Mouse (Mus musculus): ENCODE results near the gene Dek. TPM values are rescaled to one million over a fixed set of nuclear protein-coding genes. Genes with fewer than 3 reads are reported as not detected.

The Dek gene
- polyA plus RNA-seq, 1 experiment from 2014 or later: 358 TPM

DNA sequence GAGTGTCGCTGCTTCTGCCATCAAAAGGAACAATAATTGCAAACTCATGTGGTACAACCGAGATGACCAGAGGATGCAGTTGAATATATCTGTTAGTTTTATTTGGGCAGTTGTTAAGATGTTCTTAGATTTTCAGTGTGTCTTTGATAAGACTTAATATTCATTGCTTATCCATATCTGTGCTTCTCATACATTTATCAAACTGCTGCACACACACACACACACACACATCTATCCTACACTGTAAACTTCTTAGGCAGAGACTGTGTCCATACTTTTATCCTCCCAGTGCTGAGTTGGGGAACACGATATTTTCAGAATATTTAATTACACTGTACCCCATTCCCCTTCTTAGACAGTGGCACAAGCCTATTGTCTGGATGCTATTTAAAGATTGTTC lies 5.2 kb upstream of the Dek start:
- Histone ChIP-seq H3K36me3 (no peaks in the 10 kb centered on the region), H3K4me3 (replicated peaks) (no peak overlapping the region), H3K9ac (replicated peaks) (no peak overlapping the region), H3K4me1 (replicated peaks) (peaks cover 8% of the 10 kb centered on the region), H3K27me3 (no peaks in the 10 kb centered on the region), H3K27ac (no peak overlapping the region), H3K9me3 (no peaks in the 10 kb centered on the region), H3K4me2 (no peak overlapping the region)
- ATAC-seq (ENCODE audit: insufficient number of reproducible peaks, insufficient read depth, low FRiP score, low TSS enrichment, low read depth): no peak
- 77% methylated on average over 3 of the region's 3 CpGs for WGBS

DNA sequence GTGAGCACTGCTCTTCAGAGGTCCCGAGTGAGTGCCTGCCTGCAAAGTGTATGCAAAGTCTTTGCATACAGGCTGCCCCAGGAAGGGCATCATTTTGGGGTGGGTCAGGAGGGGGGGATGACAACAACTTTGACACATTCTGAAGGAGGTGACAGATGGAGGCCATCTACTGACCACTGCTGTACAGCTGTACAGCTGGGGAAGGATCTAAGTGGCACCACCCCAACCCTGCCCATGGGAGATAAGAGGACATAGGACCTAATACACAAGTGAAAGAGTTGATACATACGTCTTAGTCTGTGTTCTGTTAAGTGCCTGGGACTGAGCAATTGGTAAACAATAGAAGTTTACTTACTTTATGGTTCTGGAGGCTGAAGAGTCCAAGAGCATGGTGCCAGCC lies 3.2 kb upstream of the Dek start:
- Histone ChIP-seq H3K27me3 (no peaks in the 10 kb centered on the region), H3K4me3 (replicated peaks) (no peak overlapping the region), H3K4me1 (replicated peaks) (peaks cover 10% of the 10 kb centered on the region), H3K9me3 (no peaks in the 10 kb centered on the region), H3K4me2 (no peak overlapping the region), H3K36me3 (no peaks in the 10 kb centered on the region), H3K27ac (no peak overlapping the region), H3K9ac (replicated peaks) (no peak overlapping the region)
- ATAC-seq (ENCODE audit: insufficient number of reproducible peaks, insufficient read depth, low FRiP score, low TSS enrichment, low read depth): no peak
- 71% methylated on average over 2 of the region's 2 CpGs for WGBS

DNA sequence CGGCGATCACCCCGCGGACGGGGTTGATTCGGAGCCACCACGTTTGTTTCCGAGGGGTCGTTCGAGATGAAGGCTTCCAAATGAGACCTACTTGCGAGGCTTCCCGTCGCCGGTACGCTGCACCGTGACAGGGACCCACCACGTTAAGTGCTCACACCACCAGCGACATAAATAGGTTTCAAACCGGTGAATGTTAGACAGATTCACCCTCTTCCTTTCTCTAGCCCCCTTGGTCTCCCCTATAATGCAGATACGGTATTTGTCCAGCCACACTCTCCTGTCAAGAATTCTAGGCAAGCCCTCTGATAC lies 533 bp upstream of the Dek start:
- peaks cover 9% of the 10 kb centered on the region for H3K36me3 ChIP-seq
- ATAC-seq (ENCODE audit: insufficient number of reproducible peaks, insufficient read depth, low FRiP score, low TSS enrichment, low read depth): peak; percentile 14; the same call in 1 of the 2 replicates
- H3K4me2 ChIP-seq: peak overlapping the region; percentile 80
- H3K9ac ChIP-seq (replicated peaks): peak overlapping the region; percentile 98
- H3K4me1 ChIP-seq (replicated peaks): peaks cover 24% of the 10 kb centered on the region
- peak overlapping the region; percentile 95 for H3K4me3 ChIP-seq (replicated peaks)
- H3K9me3 ChIP-seq: no peaks in the 10 kb centered on the region
- under 1% methylated on average over 20 of the region's 20 CpGs for WGBS
- H3K27me3 ChIP-seq: no peaks in the 10 kb centered on the region
- peak overlapping the region; percentile 100 for H3K27ac ChIP-seq

DNA sequence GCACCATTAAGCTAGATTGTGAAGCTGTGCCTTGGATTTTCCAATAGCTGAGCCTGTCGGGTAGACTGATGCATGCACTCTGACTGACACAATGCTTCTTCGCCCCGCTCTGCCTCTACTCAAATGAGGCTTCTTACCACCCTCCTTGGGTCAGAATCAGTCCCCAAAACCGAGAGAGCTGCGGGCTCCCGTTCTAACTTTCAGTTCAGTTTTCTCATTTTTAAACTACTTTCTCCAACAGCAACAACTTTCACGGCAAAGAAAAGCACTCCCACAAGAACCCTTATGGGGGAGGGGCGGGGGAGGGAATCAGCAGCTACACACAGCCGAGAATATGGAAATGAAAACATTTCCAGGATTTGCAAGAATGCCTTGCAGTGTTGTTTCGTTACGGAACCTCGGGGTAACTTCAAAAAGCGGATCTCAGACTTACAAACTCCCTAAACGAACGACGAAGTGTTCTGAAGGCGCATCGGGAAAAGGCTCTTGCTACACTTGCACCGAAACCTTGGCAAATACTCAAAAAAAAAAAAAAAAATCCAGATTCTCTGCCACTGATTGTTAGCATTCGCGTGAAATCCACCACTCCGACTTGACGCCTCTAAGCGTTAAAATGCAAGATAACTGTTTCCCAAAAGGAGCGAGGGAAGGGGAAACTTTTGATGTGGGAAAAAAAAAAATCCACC lies 1.0 kb downstream of the Dek start:
- Histone ChIP-seq H3K9me3 (no peaks in the 10 kb centered on the region), H3K27me3 (no peaks in the 10 kb centered on the region), H3K4me3 (replicated peaks) (peak overlapping the region; percentile 95), H3K27ac (peak overlapping the region; percentile 100), H3K36me3 (peaks cover 19% of the 10 kb centered on the region), H3K4me2 (peak overlapping the region; percentile 80), H3K4me1 (replicated peaks) (peaks cover 24% of the 10 kb centered on the region), H3K9ac (replicated peaks) (peak overlapping the region; percentile 98)
- under 1% methylated on average over 25 of the region's 25 CpGs for WGBS
- no peak for ATAC-seq (ENCODE audit: insufficient number of reproducible peaks, insufficient read depth, low FRiP score, low TSS enrichment, low read depth)

DNA sequence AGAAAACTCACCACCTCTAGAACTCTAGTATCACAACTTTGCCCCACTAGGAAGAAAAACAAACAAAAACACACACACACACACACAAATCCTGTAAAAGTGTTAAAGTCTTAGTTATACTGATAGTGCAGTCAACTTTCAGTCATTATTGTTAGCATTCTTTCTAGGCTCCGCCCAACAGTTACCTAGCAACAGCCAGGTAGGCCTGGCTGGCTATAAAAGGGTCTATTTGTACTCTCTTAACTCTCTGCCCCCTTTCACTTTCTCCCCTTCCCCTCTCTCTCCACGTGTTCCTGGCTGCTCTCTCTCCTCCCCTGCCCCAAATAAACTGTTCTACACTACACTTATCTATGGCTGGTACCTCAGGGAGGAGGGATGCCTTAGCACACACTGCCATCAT lies 1.9 kb downstream of the Dek start:
- Histone ChIP-seq H3K4me1 (replicated peaks) (peaks cover 24% of the 10 kb centered on the region), H3K27me3 (no peaks in the 10 kb centered on the region), H3K4me3 (replicated peaks) (peak overlapping the region; percentile 95), H3K27ac (no peak overlapping the region), H3K9ac (replicated peaks) (peak overlapping the region; percentile 47), H3K4me2 (peak overlapping the region; percentile 80), H3K9me3 (no peaks in the 10 kb centered on the region), H3K36me3 (peaks cover 26% of the 10 kb centered on the region)
- no peak for ATAC-seq (ENCODE audit: insufficient number of reproducible peaks, insufficient read depth, low FRiP score, low TSS enrichment, low read depth)
- WGBS: 15% methylated on average over 2 of the region's 2 CpGs

DNA sequence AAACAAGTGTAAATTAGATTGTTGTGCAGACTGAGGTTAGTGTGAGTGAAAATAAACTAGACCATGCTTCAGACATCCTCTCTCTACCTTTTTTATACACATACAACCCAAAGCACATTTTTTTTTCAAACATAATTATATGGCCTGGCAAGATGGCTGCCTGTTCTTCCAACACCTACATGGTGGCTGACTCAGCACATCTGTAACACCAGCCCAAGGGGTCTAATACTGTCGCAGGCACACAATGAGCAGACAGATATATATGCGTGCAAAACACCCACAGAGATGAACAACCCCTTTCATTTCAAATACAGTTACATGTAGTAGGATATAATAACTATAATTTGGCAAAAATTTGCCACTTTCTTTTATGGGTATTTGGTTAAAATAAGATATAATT lies 5.4 kb downstream of the Dek start:
- Histone ChIP-seq H3K4me3 (replicated peaks) (no peak overlapping the region), H3K4me2 (no peak overlapping the region), H3K9ac (replicated peaks) (no peak overlapping the region), H3K27ac (no peak overlapping the region), H3K36me3 (peaks cover 57% of the 10 kb centered on the region), H3K4me1 (replicated peaks) (peaks cover 16% of the 10 kb centered on the region), H3K27me3 (no peaks in the 10 kb centered on the region), H3K9me3 (no peaks in the 10 kb centered on the region)
- ATAC-seq (ENCODE audit: insufficient number of reproducible peaks, insufficient read depth, low FRiP score, low TSS enrichment, low read depth): no peak
- WGBS: 88% methylated on average over 2 of the region's 2 CpGs

DNA sequence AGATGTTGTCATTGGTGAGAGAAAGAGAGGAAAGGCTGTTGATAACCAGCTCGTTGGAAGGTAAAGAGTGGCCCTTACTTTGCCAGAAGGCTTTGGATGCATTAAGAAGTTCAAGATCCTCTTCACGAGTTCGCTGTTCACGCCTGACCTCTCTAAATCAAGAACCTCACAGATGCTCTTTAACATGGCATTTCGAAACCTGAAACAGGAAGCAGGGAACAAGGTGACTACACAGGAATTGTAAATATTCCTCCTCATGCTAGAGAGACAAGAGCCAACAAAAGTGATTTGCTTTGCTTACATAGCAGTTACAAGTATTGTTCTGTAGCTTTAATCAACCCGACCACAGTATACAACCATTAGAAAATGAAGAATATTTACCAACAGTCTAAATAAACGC lies 6.7 kb downstream of the Dek start:
- Histone ChIP-seq H3K4me2 (no peak overlapping the region), H3K4me3 (replicated peaks) (no peak overlapping the region), H3K9me3 (no peaks in the 10 kb centered on the region), H3K27me3 (no peaks in the 10 kb centered on the region), H3K9ac (replicated peaks) (no peak overlapping the region), H3K4me1 (replicated peaks) (peaks cover 15% of the 10 kb centered on the region), H3K36me3 (peaks cover 70% of the 10 kb centered on the region), H3K27ac (no peak overlapping the region)
- no peak for ATAC-seq (ENCODE audit: insufficient number of reproducible peaks, insufficient read depth, low FRiP score, low TSS enrichment, low read depth)
- WGBS: 86% methylated on average over 7 of the region's 7 CpGs

DNA sequence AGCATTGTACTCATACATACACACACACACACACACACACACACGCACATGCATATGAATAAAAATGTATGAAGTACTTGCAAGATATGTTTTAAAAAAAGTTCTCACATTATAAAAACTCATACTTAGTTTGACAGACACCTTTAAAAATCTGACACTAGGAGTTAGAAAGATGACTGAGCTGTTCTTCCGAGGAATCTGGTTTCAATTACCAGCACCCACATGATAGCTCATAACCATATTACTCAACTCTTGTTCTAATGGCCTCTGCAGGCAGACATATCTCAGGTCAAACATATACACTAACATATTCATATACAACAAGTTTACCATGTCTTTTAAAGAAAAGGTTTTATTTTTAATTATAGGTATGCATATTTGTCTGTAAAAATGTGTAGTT lies 9.4 kb downstream of the Dek start:
- no peak for ATAC-seq (ENCODE audit: insufficient number of reproducible peaks, insufficient read depth, low FRiP score, low TSS enrichment, low read depth)
- Histone ChIP-seq H3K9me3 (no peaks in the 10 kb centered on the region), H3K4me2 (no peak overlapping the region), H3K4me1 (replicated peaks) (no peaks in the 10 kb centered on the region), H3K4me3 (replicated peaks) (no peak overlapping the region), H3K9ac (replicated peaks) (no peak overlapping the region), H3K36me3 (peaks cover 84% of the 10 kb centered on the region), H3K27ac (no peak overlapping the region), H3K27me3 (no peaks in the 10 kb centered on the region)
- WGBS: 80% methylated on average over 2 of the region's 2 CpGs

DNA sequence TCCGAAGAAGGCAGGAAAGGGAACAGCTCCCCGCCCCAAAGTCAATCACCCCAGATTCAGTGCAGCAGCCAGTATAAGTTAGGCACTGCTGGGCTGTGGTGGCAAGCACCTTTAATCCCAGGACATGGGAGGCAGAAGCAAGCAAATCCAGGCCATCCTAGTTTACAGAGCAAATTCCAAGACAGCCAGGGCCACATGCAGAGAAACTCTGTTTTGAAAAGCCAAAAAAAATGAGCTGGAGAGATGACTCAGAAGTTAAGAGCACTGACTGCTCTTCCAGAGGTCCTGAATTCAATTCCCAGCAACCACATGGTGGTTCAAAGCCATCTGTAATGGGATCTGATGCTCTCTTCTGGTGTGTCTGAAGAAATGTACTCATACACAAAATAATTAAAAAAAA lies 12.2 kb downstream of the Dek start:
- H3K4me1 ChIP-seq (replicated peaks): no peaks in the 10 kb centered on the region
- H3K4me3 ChIP-seq (replicated peaks): no peak overlapping the region
- no peaks in the 10 kb centered on the region for H3K27me3 ChIP-seq
- WGBS: 86% methylated on average over 2 of the region's 2 CpGs
- no peak overlapping the region for H3K9ac ChIP-seq (replicated peaks)
- no peak for ATAC-seq (ENCODE audit: insufficient number of reproducible peaks, insufficient read depth, low FRiP score, low TSS enrichment, low read depth)
- H3K36me3 ChIP-seq: peaks cover 87% of the 10 kb centered on the region
- H3K27ac ChIP-seq: no peak overlapping the region
- no peaks in the 10 kb centered on the region for H3K9me3 ChIP-seq
- no peak overlapping the region for H3K4me2 ChIP-seq

DNA sequence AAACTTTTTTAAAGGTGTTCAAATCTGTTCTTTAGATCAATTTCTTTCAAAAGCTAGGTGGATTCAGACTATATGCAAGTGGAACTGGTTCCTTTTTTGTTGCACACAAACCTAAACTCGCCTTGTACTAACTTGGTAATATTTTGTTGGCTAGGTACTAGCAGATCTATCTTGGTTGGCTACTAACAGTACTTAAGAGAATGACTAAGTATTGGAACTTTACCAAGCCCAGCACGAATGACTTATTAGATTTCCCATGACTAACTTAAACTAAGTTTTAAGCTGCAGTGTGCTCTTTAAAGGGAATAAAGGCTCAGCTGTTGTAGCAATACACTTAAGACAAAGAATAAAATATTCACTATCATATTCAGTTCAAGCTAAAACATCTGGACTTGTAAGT lies 16.7 kb downstream of the Dek start:
- peaks cover 80% of the 10 kb centered on the region for H3K36me3 ChIP-seq
- WGBS: 82% methylated on average over 2 of the region's 2 CpGs
- no peak overlapping the region for H3K27ac ChIP-seq

DNA sequence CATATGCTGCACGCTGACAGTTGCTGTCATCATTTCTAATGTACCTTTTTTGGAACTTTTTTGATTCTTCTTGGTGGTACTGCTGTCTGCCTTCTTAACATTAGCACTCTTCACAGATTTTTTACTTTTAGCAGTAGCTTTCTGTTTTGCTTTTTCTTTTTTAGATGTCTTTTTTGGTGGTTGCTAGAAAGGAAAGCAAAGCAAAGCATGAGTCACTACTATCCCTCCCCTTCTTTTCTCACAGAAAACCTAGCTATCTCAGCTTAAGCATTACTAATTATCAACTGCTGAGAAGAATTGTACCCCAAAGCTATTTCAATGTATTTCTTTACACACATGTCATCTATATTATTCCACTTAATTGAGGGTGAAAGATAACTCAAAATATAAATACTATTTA lies 17.6 kb downstream of the Dek start:
- no peak overlapping the region for H3K9ac ChIP-seq (replicated peaks)
- WGBS: 98% methylated on average over 1 of the region's 1 CpGs
- ATAC-seq (ENCODE audit: insufficient number of reproducible peaks, insufficient read depth, low FRiP score, low TSS enrichment, low read depth): no peak

More for the DNA sequence above, 16.7 kb downstream of the Dek start:
- no peak overlapping the region for H3K4me3 ChIP-seq (replicated peaks)
- no peak overlapping the region for H3K9ac ChIP-seq (replicated peaks)
- H3K4me1 ChIP-seq (replicated peaks): no peaks in the 10 kb centered on the region
- no peaks in the 10 kb centered on the region for H3K9me3 ChIP-seq
- no peak for ATAC-seq (ENCODE audit: insufficient number of reproducible peaks, insufficient read depth, low FRiP score, low TSS enrichment, low read depth)
- no peaks in the 10 kb centered on the region for H3K27me3 ChIP-seq
- no peak overlapping the region for H3K4me2 ChIP-seq

DNA sequence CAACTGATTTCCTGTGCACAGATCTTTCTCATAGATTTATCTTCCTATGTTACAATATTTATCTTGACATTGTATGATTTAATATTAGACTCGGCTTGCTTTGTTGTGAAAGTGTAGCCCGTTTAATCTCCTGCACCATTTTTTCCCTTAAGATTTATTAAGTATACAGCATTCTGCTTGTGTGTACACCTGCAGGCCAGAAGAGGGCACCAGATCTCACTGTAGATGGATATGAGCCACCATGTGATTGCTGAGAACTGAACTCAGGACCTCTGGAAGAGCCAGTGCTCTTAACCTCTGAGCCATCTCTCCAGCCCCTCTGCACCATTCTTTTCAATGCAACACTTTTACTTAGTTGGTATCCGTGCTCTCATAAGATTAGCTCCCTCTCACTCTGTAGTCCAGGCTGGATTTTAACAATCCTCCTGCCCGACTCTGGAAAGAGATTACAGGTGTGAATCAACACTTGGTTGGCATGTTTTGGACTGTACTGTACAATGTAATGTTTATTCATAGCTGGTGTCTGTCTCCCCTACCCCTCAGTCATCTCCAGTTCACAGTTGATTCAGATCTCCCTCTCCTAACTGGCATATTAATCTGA lies 25.0 kb downstream of the Dek start:
- Histone ChIP-seq H3K4me1 (replicated peaks) (no peaks in the 10 kb centered on the region), H3K27me3 (no peaks in the 10 kb centered on the region), H3K4me2 (no peak overlapping the region), H3K27ac (no peak overlapping the region), H3K4me3 (replicated peaks) (no peak overlapping the region), H3K9me3 (0 out of 2 replicates have a peak, but pooled peaks cover 5% of the 10 kb centered on the region), H3K36me3 (peaks cover 69% of the 10 kb centered on the region), H3K9ac (replicated peaks) (no peak overlapping the region)
- ATAC-seq (ENCODE audit: insufficient number of reproducible peaks, insufficient read depth, low FRiP score, low TSS enrichment, low read depth): no peak
- WGBS: 88% methylated on average over 4 of the region's 4 CpGs

More for the DNA sequence above, 17.6 kb downstream of the Dek start:
- no peak overlapping the region for H3K27ac ChIP-seq
- peaks cover 74% of the 10 kb centered on the region for H3K36me3 ChIP-seq
- no peaks in the 10 kb centered on the region for H3K27me3 ChIP-seq
- no peak overlapping the region for H3K4me2 ChIP-seq
- H3K9me3 ChIP-seq: no peaks in the 10 kb centered on the region
- no peak overlapping the region for H3K4me3 ChIP-seq (replicated peaks)
- H3K4me1 ChIP-seq (replicated peaks): no peaks in the 10 kb centered on the region

Data from limb, embryonic 12.5 days (tissue).